Mouse (Mus musculus): Measurements from ENCODE around the gene Pltp. TPM values are rescaled to one million over a fixed set of nuclear protein-coding genes. Genes with fewer than 3 reads are reported as not detected.
"Not testable (repeated sequence)": the region's sequence is repeated elsewhere in the genome, so short reads cannot be mapped to it uniquely, and the experiment has no call there.

Pltp gene
- total RNA-seq, 2 experiments from 2014 or later = 63.8 to 79.4 TPM

DNA sequence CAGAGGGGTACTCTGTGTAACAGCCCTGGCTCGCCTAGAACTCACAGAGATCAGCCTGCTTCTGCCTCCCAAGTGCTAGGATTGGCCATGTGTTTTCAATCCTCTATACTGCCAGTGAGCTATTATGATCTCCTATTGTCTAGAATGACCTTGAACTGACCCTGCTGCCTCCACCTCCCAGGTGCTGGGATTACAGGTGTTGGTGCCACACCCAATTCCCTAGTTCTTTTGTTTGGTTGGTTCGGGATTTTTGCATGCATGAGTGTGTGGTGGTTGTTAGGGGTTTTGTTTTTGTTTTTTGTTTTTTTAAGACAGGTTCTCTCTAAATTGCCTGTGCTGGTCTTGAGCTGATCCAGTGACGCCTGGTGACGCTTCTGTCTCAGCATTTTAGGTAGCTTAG is 33.5 kb downstream of the Pltp start:
- intact Hi-C loops (cut with DNase I) = no loop called here
- DNase-seq (ENCODE audit: extremely low spot score in 1 of 2, low spot score in 2 of 2) = no peak

DNA sequence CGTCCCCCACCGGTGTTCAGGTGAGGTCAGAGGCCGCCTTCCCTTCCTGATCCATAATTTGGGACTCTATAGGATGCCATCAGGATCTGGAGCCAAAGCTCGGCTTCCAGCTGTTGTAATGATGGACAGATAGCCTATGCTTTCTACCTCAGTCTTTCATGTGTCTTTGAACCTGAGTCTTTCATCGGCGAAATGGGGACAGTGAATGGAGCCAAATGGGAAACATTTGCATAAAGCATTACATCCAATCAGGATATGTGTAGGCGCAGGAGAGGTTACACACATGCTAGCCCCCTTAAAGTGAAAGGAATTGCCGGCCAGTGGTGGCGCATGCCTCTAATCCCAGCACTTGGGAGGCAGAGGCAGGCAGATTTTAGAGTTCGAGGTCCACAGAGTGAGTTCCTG is 34.3 kb downstream of the Pltp start:
- intact Hi-C loops (cut with DNase I) = no loop called here
- no peak for DNase-seq (ENCODE audit: extremely low spot score in 1 of 2, low spot score in 2 of 2)

DNA sequence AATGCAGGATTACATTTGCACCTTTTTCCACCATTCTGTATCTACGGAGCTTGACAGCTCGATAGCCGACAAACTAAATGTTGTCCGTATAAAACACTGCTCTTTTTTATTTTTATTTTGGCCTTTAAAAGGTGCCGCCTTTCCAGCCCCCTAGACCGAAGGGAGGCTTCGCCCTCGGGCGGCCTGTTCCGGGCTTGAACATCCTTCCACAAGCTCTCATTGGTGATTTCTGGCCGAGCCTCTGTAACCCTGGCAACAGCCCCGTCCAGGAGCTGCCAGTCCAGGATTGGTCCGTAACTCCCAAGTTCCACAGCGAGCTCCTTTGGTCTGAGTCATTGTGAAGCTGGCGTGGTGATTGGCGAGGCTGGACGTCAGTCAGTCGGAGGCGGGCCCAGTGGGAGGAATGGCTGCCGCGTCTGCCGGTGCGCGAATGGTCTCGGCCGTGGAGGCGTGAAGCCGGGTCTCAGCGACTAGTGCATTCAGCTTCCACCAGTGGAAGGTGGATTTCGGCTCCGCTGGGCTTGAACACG is 34.8 kb downstream of the Pltp start, which contains the start of gene Zswim1:
Gene Zswim1, plus strand, starts transcription at position 51 of the 530 bp plus-strand sequence.
- DNase-seq (ENCODE audit: extremely low spot score in 1 of 2, low spot score in 2 of 2) = peak; percentile 98 to 100
- intact Hi-C loops (cut with DNase I) = no loop called here

DNA sequence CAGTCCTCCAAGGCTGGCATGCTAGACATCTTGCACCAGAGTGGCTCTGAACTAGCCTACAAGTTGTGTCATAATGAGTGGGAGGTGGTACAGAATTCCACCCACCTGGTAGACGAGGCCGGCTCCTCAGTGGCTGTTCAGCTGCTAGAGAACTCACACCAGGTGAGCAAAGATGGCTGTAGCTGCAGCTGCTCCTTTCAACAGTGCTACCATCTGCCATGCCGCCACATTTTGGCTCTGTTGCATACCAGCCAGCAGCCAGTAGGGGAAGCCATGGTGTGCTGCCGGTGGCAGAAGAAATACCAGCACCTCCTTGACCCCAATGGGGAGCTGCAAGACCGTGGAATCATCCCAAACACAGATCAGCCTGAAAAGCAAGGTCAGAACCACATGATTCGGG is 36.5 kb downstream of the Pltp start:
- no peak for DNase-seq (ENCODE audit: extremely low spot score in 1 of 2, low spot score in 2 of 2)
- intact Hi-C loops (cut with DNase I) = no loop called here

DNA sequence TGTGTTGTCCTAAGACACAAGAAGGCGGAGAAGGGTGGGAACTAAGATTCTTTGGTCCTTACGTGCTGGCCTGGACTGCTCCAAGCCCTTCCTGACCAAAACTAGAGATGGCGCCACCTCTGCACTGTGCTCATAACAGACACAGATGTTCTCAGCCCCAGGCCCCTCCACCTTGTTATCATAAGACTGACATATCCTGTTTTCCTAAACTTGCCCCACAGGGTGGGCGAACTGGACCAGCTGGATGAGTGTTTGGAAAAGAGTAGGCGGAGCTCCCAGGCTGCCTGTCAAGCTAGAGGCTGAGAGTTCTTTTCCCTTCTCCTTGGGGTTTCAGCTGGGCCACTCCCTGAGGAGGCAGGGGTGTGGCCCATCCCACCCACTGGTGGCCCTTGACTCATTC is 39.8 kb downstream of the Pltp start:
- intact Hi-C loops (cut with DNase I) = no loop called here
- DNase-seq (ENCODE audit: extremely low spot score in 1 of 2, low spot score in 2 of 2) = peak in 1 of 2 experiments; percentile 66

DNA sequence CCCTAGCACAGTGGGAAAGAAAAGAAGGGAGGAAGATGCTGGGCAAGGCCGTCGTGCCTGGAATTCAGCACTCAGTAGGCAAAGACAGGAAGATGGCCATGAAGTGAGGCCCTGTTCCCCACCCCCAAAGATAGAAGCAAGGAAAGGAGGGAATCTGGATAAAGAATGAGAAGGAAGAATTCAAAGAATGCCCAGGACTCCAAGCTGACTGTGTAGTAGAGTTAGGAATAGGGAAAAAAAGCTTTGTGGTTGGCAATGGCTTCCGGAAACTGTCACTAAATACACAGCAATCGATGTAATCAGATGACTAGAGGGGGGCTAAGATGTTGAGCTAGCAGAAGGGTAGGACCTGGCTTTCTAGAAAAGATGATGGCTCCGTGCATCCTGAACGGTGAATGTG is 40.3 kb downstream of the Pltp start:
- no peak for DNase-seq (ENCODE audit: extremely low spot score in 1 of 2, low spot score in 2 of 2)
- intact Hi-C loops (cut with DNase I) = no loop called here

DNA sequence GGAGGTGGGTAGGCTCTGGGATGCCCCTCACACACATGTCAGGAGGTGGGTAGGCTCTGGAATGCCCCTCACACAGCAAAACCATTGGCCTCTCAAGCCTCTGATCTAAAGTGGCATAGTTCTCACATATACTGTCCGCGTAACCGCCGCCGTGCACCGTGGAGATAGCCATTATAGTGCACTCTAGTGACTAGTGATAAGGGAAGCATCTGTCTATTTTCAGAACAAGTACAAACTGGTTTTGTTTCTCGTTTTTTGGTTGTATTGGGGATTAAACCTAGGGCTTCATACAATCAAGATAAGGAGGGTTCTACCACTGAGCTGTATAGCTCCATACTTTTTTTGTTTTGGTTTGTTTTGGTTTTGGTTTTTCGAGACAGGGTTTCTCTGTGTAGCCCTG is 41.7 kb downstream of the Pltp start:
- intact Hi-C loops (cut with DNase I) = no loop called here
- DNase-seq (ENCODE audit: extremely low spot score in 1 of 2, low spot score in 2 of 2) = no peak

DNA sequence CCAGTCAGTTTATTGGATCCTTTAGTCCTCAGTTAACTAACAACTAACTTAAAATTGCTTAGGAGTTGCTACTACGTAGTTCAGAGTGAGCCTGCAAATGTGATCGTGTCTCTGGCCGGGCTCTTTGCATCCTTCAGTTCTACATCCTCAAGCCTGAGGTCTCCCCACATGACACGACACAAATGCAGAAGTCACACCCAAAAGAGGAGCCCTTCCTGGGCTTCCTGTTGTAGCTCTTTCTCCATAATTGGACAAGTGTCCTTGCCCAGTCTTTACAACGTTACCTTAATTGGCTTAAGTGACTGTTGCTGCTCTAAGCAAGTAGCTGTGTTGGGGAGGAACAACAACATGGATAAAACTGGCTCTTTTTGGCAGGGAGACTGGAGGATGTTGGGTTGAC is 42.2 kb downstream of the Pltp start:
- intact Hi-C loops (cut with DNase I) = no loop called here

DNA sequence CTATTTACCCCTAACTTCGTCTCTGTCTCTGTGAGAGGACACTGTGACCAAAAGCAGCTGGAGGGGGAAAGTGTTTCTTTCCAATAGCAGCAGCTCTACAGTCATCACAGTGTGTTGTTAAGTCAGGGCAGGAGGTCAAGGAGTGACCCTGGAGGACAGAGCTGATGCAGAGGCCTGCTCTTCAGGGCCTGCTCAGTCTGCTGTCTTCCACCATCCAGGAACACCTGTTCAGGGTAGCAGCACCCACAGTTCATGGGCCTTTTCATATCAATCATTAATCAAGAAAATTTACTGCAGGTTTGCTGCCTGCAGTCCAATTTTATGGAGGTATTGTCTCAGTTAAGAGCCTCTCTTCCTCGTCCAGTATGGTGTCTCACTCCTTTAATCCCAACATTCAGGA is 44.0 kb downstream of the Pltp start:
- DNase-seq (ENCODE audit: extremely low spot score in 1 of 2, low spot score in 2 of 2) = no peak
- intact Hi-C loops (cut with DNase I) = no loop called here

More for the DNA sequence above, 42.2 kb downstream of the Pltp start:
- no peak for DNase-seq (ENCODE audit: extremely low spot score in 1 of 2, low spot score in 2 of 2)

DNA sequence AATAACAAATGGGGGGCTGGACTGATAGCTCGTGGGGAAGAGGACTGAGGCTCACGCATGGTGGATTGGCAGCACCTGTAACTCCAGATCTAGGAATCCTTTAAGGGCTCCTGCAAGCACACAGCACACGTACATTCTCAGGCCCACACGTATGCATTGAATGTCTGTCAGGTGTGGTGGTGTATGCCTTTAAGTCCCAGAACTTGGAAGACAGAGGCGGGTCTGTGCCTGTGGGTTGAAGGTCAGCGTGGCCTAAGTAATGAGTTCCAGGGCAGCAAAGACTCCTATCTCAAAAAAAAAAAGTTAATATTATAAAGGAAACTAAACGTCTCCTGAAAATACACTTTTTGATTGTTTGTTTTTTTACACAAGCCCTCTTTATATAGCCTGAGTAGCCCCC is 50.9 kb downstream of the Pltp start:
- intact Hi-C loops (cut with DNase I) = no loop called here
- no peak for DNase-seq (ENCODE audit: extremely low spot score in 1 of 2, low spot score in 2 of 2)

DNA sequence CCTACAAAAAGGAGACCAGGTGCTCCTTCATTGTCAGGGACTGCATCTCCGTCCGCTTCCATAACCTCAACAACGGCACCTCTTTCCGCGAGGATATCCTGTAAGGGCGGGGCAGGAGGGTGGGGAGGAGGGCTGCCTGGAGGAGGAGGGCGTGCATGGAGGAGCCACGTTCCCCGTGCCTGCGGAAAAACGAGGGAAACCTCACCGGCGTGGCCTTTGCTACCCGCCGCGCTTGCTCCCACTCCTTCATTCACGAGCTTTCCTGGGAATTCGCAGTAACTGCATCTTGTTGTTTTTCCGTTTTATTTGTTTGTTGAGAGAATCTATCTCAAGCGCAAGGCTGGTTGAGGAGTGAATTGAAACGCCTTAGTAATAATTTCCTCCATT is 52.2 kb downstream of the Pltp start:
- intact Hi-C loops (cut with DNase I) = no loop called here
- no peak for DNase-seq (ENCODE audit: extremely low spot score in 1 of 2, low spot score in 2 of 2)

DNA sequence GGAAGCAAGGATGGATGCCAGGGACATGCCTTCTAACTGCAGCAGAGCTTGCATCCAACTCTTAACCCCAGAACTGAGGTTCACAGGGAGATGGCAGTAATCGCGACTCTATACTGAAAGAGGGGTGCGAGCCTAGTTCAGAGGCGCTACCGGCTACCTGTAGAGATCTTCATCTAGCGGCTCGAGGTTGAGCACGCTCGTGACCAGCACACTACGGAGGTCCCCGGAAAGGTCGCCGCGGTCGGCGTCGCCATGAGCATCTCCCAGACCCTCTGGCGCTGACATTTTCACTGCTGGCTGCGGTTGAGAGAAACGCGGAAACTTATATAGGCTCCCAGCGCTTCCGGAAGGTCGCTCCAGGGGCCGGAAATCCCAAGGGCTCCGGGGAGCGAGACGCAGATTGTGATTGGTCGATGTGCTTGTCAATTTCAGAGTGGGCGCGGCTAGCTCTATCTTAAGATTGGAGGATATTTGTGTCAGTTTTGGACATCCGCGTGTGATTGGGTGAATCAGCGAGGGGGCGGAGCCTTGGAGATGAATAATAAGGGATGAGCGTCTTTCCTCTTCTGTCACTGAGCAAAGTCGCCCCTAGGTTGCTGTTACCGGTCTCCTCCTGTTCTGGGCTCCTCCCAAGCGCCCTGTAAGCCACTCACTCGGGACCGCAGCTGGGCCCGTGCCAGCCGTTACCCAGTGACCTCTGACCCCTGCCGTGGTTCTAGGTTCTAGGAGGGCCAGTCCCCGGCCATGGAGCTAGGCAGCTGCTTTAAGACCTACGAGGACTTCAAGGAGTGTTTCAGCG is 52.8 kb downstream of the Pltp start, which contains the start of the genes Acot8 and Zswim3:
Gene Acot8, minus strand, starts transcription at position 350 of the 799 bp plus-strand sequence.
Gene Zswim3, plus strand, starts transcription at position 566 of the 799 bp plus-strand sequence.
- intact Hi-C loops (cut with DNase I) = no loop called here
- peak; percentile 97 to 99 for DNase-seq (ENCODE audit: extremely low spot score in 1 of 2, low spot score in 2 of 2)

DNA sequence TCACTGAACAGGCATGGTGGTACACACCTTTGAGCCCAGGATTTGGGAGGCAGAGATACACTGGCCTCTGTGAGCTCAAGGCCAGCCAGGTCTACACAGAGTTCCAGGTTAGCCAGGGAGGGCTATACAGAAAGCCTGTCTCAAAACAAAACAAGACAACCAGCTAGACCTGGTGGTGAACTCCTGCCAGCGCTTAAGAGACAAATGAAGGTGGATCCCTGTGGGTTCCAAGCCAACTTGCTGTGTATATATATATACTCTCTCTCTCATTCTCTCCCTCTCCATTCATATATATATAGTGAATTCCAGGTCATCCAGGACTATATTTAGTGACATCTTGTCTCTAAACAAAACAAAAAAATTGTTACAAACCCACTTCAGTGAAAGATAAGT is 53.6 kb downstream of the Pltp start:
- intact Hi-C loops (cut with DNase I) = no loop called here
- DNase-seq (ENCODE audit: extremely low spot score in 1 of 2, low spot score in 2 of 2) = no peak

DNA sequence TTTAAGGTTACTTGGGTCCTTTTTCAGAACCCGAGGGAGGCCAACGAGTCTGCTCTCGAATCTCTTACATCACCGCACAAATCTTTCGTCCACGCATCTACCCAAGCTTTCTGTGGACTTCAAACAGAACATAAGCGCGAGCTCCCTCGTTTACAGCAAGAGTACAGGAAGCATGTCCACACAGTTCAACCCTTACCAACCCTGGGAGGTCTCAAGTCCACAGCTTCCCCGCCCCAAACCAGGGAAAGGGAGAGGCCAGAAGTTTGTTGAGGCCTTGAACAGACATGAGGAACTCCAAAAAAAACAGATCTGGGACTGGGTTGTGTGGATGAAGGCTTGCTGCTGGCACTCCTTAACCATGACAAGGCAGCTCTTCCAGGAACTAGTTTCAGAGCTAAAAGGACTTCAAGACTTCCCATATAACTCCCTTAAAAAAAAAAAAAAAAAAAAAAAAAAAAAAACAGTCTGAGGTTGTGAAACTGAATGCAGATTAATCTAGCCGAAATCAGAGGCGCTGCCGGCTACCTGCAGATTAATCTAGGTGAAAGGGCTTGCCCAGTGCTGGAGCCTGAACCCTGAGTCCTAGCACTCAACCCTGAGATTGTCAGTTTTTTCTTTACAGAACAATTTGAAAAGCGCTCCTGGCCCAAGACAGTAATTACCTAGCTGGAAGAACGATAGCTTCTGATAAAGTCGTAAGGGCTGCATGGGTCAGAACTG is 54.1 kb downstream of the Pltp start:
- intact Hi-C loops (cut with DNase I) = no loop called here

DNA sequence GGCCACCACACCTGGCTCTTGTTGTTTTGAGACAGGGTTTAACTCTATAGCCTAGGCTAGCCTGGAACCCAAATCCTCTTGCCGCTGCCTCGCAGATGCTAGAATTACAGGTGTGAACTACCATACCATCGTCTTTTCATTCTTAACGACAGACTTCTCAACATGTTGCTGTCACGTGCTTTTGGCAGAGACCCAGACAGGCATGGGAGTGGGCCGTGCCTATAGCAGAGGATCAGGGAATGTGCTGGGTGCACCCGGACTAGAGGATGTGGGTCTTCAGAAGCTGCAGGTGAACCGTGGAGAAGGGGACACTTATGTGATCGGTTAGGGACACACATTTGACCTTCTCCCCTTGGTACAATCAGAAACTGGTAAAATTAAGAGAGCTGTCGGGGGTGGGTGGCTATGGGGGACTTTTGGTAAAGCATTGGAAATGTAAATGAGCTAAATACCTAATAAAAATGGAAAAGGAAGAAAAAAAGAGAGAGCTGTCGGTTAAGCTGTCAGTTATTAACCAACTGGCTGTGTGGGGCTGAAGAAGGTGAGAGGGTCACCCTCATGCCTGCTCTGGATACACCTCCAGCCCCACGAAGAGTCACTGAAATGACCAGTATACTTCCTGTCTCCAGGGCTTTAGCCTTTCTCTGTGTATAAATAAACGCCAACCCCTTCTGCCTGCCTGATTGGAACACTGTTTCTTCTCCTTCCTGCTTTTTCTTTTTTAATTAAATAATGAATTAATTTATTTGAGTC is 57.1 kb downstream of the Pltp start:
- no peak for DNase-seq (ENCODE audit: extremely low spot score in 1 of 2, low spot score in 2 of 2)
- intact Hi-C loops (cut with DNase I) = no loop called here

More for the DNA sequence above, 54.1 kb downstream of the Pltp start:
- no peak for DNase-seq (ENCODE audit: extremely low spot score in 1 of 2, low spot score in 2 of 2)

DNA sequence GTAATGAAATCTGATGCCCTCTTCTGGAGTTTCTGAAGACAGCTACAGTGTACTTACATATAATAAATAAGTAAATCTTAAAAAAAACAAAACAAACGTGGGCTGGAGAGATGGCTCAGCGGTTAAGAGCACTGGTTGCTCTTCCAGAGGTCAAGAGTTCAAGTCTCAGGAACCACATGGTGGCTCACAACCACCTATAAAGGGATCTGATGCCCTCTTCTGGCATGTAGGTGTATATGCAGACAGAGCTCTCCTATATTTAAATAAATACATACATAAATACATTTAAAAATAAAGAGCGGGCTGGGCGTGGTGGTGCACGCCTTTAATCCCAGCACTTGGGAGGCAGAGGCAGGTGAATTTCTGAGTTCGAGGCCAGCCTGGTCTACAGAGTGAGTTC is 59.0 kb downstream of the Pltp start:
- DNase-seq (ENCODE audit: extremely low spot score in 1 of 2, low spot score in 2 of 2); intact Hi-C loops (cut with DNase I): not testable (repeated sequence)

DNA sequence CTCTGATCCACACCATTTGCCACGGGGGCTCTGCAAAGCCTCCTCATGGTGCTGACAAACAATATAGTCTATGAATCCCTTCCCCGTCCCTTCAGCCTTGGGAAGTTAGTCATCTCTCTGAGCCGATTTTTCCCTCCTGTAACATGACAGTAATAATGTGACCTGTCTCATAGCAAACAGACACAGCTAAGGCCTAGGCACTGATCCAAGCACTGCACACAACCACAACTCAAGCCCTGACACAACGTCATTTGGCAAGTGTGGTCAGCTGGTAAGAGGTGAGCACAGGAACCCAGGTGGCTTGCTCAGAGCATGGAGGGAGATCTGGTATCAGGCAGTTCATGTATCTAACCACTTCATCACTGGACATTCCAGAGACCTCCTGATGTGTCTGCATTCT is 61.6 kb downstream of the Pltp start:
- intact Hi-C loops (cut with DNase I) = no loop called here
- DNase-seq (ENCODE audit: extremely low spot score in 1 of 2, low spot score in 2 of 2) = no peak

DNA sequence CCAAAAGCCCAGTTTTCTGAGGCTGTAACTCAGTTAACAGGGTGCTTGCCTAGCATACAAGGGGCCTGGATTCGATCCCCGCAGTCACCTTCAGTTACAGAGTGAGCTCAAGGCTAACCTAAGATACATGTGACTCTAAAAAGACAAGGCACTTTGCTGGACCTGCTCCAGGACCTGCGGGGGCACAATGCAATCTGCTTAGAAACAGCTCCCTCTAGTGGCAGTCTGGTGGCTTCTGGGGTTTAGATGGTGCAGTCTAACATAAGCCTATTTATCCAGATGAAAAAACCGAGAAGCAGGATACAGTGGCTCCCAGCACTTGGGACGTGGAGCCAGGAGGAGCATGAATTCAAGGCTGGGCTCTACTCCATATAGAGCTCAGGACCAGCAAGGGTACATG is 63.2 kb downstream of the Pltp start:
- intact Hi-C loops (cut with DNase I) = no loop called here
- DNase-seq (ENCODE audit: extremely low spot score in 1 of 2, low spot score in 2 of 2) = peak; percentile 80 to 91

DNA sequence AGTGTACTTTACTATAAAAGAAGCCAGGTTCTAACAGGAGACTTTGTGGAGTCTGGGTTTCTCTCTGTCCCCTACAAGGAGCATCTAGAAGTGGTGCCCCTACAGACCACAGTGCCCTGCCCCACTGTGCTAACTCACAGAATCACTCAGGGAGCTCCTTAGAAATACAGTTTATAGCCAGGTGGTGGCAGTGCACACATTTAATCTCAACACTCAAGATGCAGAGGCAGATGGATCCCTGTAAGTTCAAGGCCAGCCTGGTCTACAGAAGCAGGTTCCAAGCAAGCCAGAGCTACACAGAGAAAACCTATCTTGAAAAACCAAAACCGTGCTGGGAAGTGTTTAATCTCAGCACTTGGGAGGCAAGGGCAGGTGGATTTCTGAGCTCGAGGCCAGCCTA is 63.7 kb downstream of the Pltp start:
- intact Hi-C loops (cut with DNase I) = no loop called here
- no peak for DNase-seq (ENCODE audit: extremely low spot score in 1 of 2, low spot score in 2 of 2)
